Mouse (Mus musculus) liver, postnatal 0 days (tissue): ENCODE measurements at regions not wholly inside any gene's neighbourhood (a gene's known extent, or its start where the extent isn't known, plus 50 kb on each side); places are given as distances from the start of the nearest gene placed in this dataset.

ENCODE experiments used
- CTCF ChIP-seq: sonication (generic); IDR thresholded peaks from 2 replicates; pipeline ENCODE4 v1.5.1; 2016; ENCODE audit warnings: antibody characterized with exemption, low read depth
- EP300 ChIP-seq: IDR thresholded peaks from 2 replicates; pipeline ENCODE4 v1.6.1; 2016; ENCODE audit warnings: antibody characterized with exemption, low read depth, mild to moderate bottlenecking

DNA sequence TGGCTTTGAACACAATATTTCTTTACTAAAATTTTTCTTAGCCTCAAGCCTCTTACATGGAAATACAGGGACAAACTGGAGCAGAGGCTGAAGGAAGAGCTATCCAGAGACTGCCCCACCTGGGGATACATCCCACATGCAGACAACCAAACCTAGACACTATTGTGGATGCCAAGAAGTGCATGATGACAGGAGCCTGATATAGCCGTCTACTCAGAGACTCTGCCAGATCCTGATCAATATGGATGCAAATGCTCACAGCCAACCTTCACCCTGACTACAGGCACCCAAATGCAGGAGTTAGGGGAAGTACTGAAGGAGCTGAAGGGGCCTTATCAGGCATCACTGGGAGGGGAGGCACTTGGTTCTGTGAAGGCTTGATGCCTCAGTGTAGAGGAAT lies 325.5 kb upstream of the Olfr161 start:
- TF ChIP-seq CTCF, result no peak
- TF ChIP-seq EP300, result no peak
